Mouse (Mus musculus) embryonic fibroblast, embryonic 13.5 days (primary cell): Measurements from ENCODE around the gene Nploc4. TPM values are rescaled to one million over a fixed set of nuclear protein-coding genes. Genes with fewer than 3 reads are reported as not detected.

Experiments used
- H3K27ac ChIP-seq: 2 replicates; pipeline ENCODE4 v1.5.1; 2012; ENCODE audit warnings: low read length, control low read depth, inconsistent platforms; ENCODE audit not compliant: insufficient read depth
- H3K4me1 ChIP-seq: 2 replicates; pipeline ENCODE4 v1.6.1; 2011; ENCODE audit warnings: low read length; ENCODE audit not compliant: control insufficient read depth, insufficient read depth
- H3K4me3 ChIP-seq: 2 replicates; pipeline ENCODE4 v1.5.1; 2011; ENCODE audit warnings: mild to moderate bottlenecking, control low read depth, low read length; ENCODE audit not compliant: insufficient read depth
- CTCF ChIP-seq: IDR thresholded peaks from 2 replicates; pipeline ENCODE4 v1.5.1; 2011; ENCODE audit warnings: mild to moderate bottlenecking, control low read depth, low read length, moderate library complexity, borderline replicate concordance; ENCODE audit not compliant: insufficient read depth
- POLR2A ChIP-seq: IDR thresholded peaks from 2 replicates; pipeline ENCODE4 v1.6.1; 2011; ENCODE audit warnings: low read depth, mild to moderate bottlenecking, control low read depth, low read length, moderate library complexity
- polyA plus RNA-seq: library from polyadenylated mRNA; stranded (reverse); fragments of >200 nt; gene quantifications from 2 replicates; pipeline ENCODE4 v1.2.4, GENCODE M21; 2011; ENCODE audit warnings: low read depth; ENCODE audit not compliant: missing spikeins, insufficient read length

Gene Nploc4
- polyA plus RNA-seq, 1 experiment, result 76.1 TPM

DNA sequence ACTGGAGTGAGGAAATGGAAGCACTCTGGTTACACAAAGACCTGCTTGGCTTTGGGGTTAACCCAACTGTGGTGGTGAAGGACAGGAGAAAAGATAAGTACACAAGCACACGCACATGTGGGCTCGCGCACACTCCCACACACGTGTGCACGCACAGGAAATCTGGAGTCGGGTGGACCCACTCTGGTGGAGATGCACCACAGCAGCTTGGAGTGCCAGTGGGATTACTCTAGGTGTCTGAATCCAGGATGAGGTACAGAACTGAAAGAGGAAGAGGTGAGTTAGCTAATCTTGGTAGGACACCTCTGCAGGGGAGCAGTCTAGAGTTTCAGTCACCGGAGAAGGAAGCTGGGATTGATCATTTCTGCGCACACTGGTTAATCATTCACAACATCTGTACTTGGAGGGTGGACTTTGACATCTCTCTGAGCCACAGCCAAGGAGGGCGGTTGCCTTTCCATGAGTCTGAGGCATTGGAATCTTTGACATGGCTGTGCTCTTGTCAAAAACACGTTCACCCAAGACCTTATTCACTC is 97.5 kb downstream of the Nploc4 start:
- TF ChIP-seq POLR2A (no peak), CTCF (no peak)
- no peak overlapping the region for H3K4me3 ChIP-seq
- no peaks in the 10 kb centered on the region for H3K4me1 ChIP-seq
- no peak overlapping the region for H3K27ac ChIP-seq

- TF ChIP-seq CTCF (no peak), POLR2A (no peak)
- H3K4me3 ChIP-seq, result no peak overlapping the region
- H3K4me1 ChIP-seq, result no peaks in the 10 kb centered on the region
- H3K27ac ChIP-seq, result no peak overlapping the region
Observed at GRCm38 (mm10) chr11:120338786-120339185, 98.7 kb downstream of the Nploc4 start.

GRCm38 (mm10) chr11:120337447-120337846 is 100.1 kb downstream of the Nploc4 start:
- H3K4me3 ChIP-seq, result no peak overlapping the region
- no peak overlapping the region for H3K27ac ChIP-seq
- H3K4me1 ChIP-seq, result no peaks in the 10 kb centered on the region
- TF ChIP-seq POLR2A (no peak), CTCF (no peak)

DNA sequence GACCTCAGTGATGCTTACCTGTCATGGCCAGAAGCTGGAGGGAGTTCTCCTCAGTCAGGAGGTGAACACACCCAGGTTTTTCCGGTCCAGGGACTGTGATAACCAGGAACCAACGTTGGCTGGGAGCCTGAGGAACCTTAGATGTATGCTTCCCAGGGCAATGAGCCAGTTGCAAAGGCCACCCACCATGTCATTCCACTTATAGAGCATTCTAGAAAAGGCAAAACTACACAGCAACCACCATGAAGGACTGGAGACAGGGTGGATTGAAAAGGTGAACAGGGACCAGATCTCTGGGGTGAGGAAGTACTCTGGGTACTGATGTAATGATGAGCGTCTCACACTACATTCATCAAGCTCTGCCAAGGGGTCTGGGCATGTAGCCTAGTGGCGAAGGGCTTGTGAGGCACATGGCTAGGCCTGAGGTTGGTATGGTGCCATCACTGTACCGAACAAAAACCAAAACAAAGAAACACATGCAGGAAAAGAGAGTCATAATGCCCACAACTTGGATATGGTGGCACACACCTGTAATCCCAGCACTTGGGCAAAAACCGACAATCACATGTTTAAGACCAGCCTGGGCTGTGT is 102.0 kb downstream of the Nploc4 start:
- no peaks in the 10 kb centered on the region for H3K4me1 ChIP-seq
- no peak overlapping the region for H3K27ac ChIP-seq
- TF ChIP-seq CTCF, result no peak
- no peak for TF ChIP-seq POLR2A
- no peak overlapping the region for H3K4me3 ChIP-seq

Other genes with a start within 250 kb of the Nploc4 start
- 17.9 and 18.6 TPM in 2 replicates for gene Bahcc1, start 204.8 kb downstream of the Nploc4 start, polyA plus RNA-seq
- gene Actg1, start 89.2 kb downstream of the Nploc4 start, polyA plus RNA-seq, result 5,586 and 6,404 TPM in 2 replicates
- gene Fscn2, start 76.2 kb downstream of the Nploc4 start, polyA plus RNA-seq, result not detected in 2 replicates
- 8.5 and 10.9 TPM in 2 replicates for gene Faap100, start 58.9 kb downstream of the Nploc4 start, polyA plus RNA-seq
- gene Tspan10, start 4.9 kb upstream of the Nploc4 start, polyA plus RNA-seq, result not detected in 2 replicates
- gene Pde6g, start 15.8 kb upstream of the Nploc4 start, polyA plus RNA-seq, result not detected in 2 replicates
- 5.6 TPM in 2 replicates for gene Oxld1, start 20.4 kb upstream of the Nploc4 start, polyA plus RNA-seq
- gene Ccdc137, start 20.4 kb upstream of the Nploc4 start, polyA plus RNA-seq, result 18.9 and 27.3 TPM in 2 replicates
- 24.0 and 30.7 TPM in 2 replicates for gene Arl16, start 29.9 kb upstream of the Nploc4 start, polyA plus RNA-seq
- gene Mrpl12, start 46.9 kb upstream of the Nploc4 start, polyA plus RNA-seq, result 51.1 and 58.0 TPM in 2 replicates
- gene Slc25a10, start 54.1 kb upstream of the Nploc4 start, polyA plus RNA-seq, result 22.0 and 22.4 TPM in 2 replicates
- not detected in 2 replicates for gene Gcgr, start 93.0 kb upstream of the Nploc4 start, polyA plus RNA-seq
- gene Mcrip1, start 112.0 kb upstream of the Nploc4 start, polyA plus RNA-seq, result 65.4 and 90.1 TPM in 2 replicates
- not detected in 2 replicates for gene Ppp1r27, start 113.4 kb upstream of the Nploc4 start, polyA plus RNA-seq
- gene P4hb, start 135.5 kb upstream of the Nploc4 start, polyA plus RNA-seq, result 846 and 907 TPM in 2 replicates
- 500 and 534 TPM in 2 replicates for gene Arhgdia, start 143.9 kb upstream of the Nploc4 start, polyA plus RNA-seq
- gene Alyref, start 160.7 kb upstream of the Nploc4 start, polyA plus RNA-seq, result 112 and 150 TPM in 2 replicates
- 78.0 and 87.2 TPM in 2 replicates for gene Anapc11, start 160.7 kb upstream of the Nploc4 start, polyA plus RNA-seq
- gene Npb, start 170.8 kb upstream of the Nploc4 start, polyA plus RNA-seq, result not detected in 2 replicates
- gene Pcyt2, start 180.2 kb upstream of the Nploc4 start, polyA plus RNA-seq, result 39.5 and 45.2 TPM in 2 replicates
- gene Sirt7, start 187.5 kb upstream of the Nploc4 start, polyA plus RNA-seq, result 15.9 and 19.2 TPM in 2 replicates
- 39.4 and 43.9 TPM in 2 replicates for gene Mafg, start 195.9 kb upstream of the Nploc4 start, polyA plus RNA-seq
- gene Pycr1, start 206.1 kb upstream of the Nploc4 start, polyA plus RNA-seq, result 44.5 and 59.0 TPM in 2 replicates
- gene Myadml2, start 210.4 kb upstream of the Nploc4 start, polyA plus RNA-seq, result not detected in 2 replicates
- 0.47 and 0.63 TPM in 2 replicates for gene Notum, start 223.5 kb upstream of the Nploc4 start, polyA plus RNA-seq
- 49.8 and 53.9 TPM in 2 replicates for gene Aspscr1, start 235.3 kb upstream of the Nploc4 start, polyA plus RNA-seq